ENCODE assay signal across 8 mouse cellular contexts in genomic region chrX:142967067-142967466, GRCm38 (mm10). TPM values are rescaled to one million over a fixed set of nuclear protein-coding genes. Genes with fewer than 3 reads are reported as not detected.
DNase-seq lines count a peak whose midpoint lies in the region; ATAC-seq and TF ChIP-seq lines count a peak whose summit lies in the region.

No protein-coding gene starts in this region.

- peak in 1 of 2 experiments; percentile 23 for DNase-seq in heart, adult 2 months
- no peak for DNase-seq in heart, postnatal 10 days
- DNase-seq in CH12.LX (ENCODE audit: extremely low read depth), result no peak
- no peak for DNase-seq in limb, embryonic 11.5 days (ENCODE audit: low spot score)
- DNase-seq in neural tube, embryonic 11.5 days (ENCODE audit: low spot score), result no peak
- no peak for DNase-seq in right cerebral cortex, adult 2 months (ENCODE audit: low spot score in 2 of 2)
- no peak for DNase-seq in layer of hippocampus, postnatal 36 days

- WGBS in heart, adult 2 months, result 45% methylated on average over 7 of the region's 7 CpGs
- 37% methylated on average over 7 of the region's 7 CpGs for WGBS in forebrain, embryonic 13.5 days
- 43% methylated on average over 7 of the region's 7 CpGs for WGBS in limb, embryonic 11.5 days
- 36% methylated on average over 7 of the region's 7 CpGs for WGBS in neural tube, embryonic 11.5 days

- H3K4me1 ChIP-seq in heart, adult 2 months (ENCODE audit: control insufficient read depth, insufficient read depth, low read length), result no peaks in the 10 kb centered on the region; the same call in 1 of the 2 replicates
- H3K4me1 ChIP-seq in CH12.LX (ENCODE audit: control insufficient read depth in 1 of 2, insufficient read depth in 2 of 2), result no peaks in the 10 kb centered on the region
- no peaks in the 10 kb centered on the region for H3K4me1 ChIP-seq in forebrain, embryonic 13.5 days
- H3K4me1 ChIP-seq in limb, embryonic 11.5 days (ENCODE audit: control insufficient read depth, insufficient read depth, low read length), result no peaks in the 10 kb centered on the region
- H3K4me1 ChIP-seq in neural tube, embryonic 11.5 days (ENCODE audit: control insufficient read depth, insufficient read depth, low read length), result no peaks in the 10 kb centered on the region

- H3K9ac ChIP-seq in heart, adult 2 months (ENCODE audit: low read depth, low read length), result no peak overlapping the region
- no peak overlapping the region for H3K9ac ChIP-seq in CH12.LX (ENCODE audit: insufficient read depth, low read depth)
- no peak overlapping the region for H3K9ac ChIP-seq in forebrain, embryonic 13.5 days
- H3K9ac ChIP-seq in limb, embryonic 11.5 days (ENCODE audit: low read length), result no peak overlapping the region; the same call in 1 of the 2 replicates
- no peak overlapping the region for H3K9ac ChIP-seq in neural tube, embryonic 11.5 days (ENCODE audit: low read length)

- H3K4me3 ChIP-seq in heart, adult 2 months, result peak overlapping the region; percentile 31
- peak overlapping the region; percentile 16 to 80 (median 72) for H3K4me3 ChIP-seq in CH12.LX (replicated peaks in 1 of 3; ENCODE audit: low read depth in 2 of 3, low read length in 2 of 3, poor library complexity in 1 of 3)
- H3K4me3 ChIP-seq in forebrain, embryonic 13.5 days, result peak overlapping the region; percentile 68
- H3K4me3 ChIP-seq in limb, embryonic 11.5 days (ENCODE audit: low read depth, low read length), result no peak overlapping the region
- H3K4me3 ChIP-seq in neural tube, embryonic 11.5 days (ENCODE audit: low read depth, low read length), result peak overlapping the region; percentile 63

- H3K36me3 ChIP-seq in heart, adult 2 months (ENCODE audit: control insufficient read depth, insufficient read depth, low read length), result no peaks in the 10 kb centered on the region
- peaks cover 0 to 2% of the 10 kb centered on the region in 2 experiments for H3K36me3 ChIP-seq in CH12.LX (replicated peaks in 1 of 2; ENCODE audit: control insufficient read depth in 1 of 2, insufficient read depth in 1 of 2, low read length in 1 of 2)
- H3K36me3 ChIP-seq in forebrain, embryonic 13.5 days (ENCODE audit: poor library complexity, severe bottlenecking), result no peaks in the 10 kb centered on the region
- no peaks in the 10 kb centered on the region for H3K36me3 ChIP-seq in limb, embryonic 11.5 days (ENCODE audit: control insufficient read depth, insufficient read depth, low read length)
- H3K36me3 ChIP-seq in neural tube, embryonic 11.5 days (ENCODE audit: control insufficient read depth, insufficient read depth, low read length), result no peaks in the 10 kb centered on the region

- no peak for TF ChIP-seq POLR2A in heart, adult 2 months (IDR thresholded peaks at IDR 0.05; ENCODE audit: insufficient read depth, low read depth, low read length)
- no peak for TF ChIP-seq POLR2A in CH12.LX (IDR thresholded peaks at IDR 0.05; ENCODE audit: low read depth, low read length)

- dilution Hi-C loops in CH12.LX (cut with MboI; ENCODE audit: extremely low pct_ligation_motif_present, extremely low pct_unique_long_range_greater_than_20kb, low sequenced_read_pairs), result no loop called here

- no peak for TF ChIP-seq EP300 in heart, adult 2 months (IDR thresholded peaks at IDR 0.05; ENCODE audit: insufficient read depth, low read depth, low read length)
- TF ChIP-seq EP300 in CH12.LX (IDR thresholded peaks at IDR 0.05; ENCODE audit: low read length), result no peak

- H3K4me2 ChIP-seq in CH12.LX (ENCODE audit: insufficient read depth, low read depth, poor library complexity, severe bottlenecking), result peak overlapping the region; percentile 84
- H3K4me2 ChIP-seq in forebrain, embryonic 13.5 days, result peak overlapping the region; percentile 52
- H3K4me2 ChIP-seq in limb, embryonic 11.5 days (ENCODE audit: low read depth, severe bottlenecking), result peak overlapping the region; percentile 33
- peak overlapping the region; percentile 25 for H3K4me2 ChIP-seq in neural tube, embryonic 11.5 days (ENCODE audit: low read depth)

- no peaks in the 10 kb centered on the region for H3K9me3 ChIP-seq in CH12.LX (replicated peaks; ENCODE audit: low read length)
- H3K9me3 ChIP-seq in forebrain, embryonic 13.5 days (replicated peaks), result no peaks in the 10 kb centered on the region
- H3K9me3 ChIP-seq in limb, embryonic 11.5 days (ENCODE audit: control insufficient read depth, low read length), result no peaks in the 10 kb centered on the region
- H3K9me3 ChIP-seq in neural tube, embryonic 11.5 days (ENCODE audit: control insufficient read depth, low read length), result no peaks in the 10 kb centered on the region

- H3K27me3 ChIP-seq in heart, adult 2 months (ENCODE audit: control insufficient read depth, insufficient read depth, low read length), result no peaks in the 10 kb centered on the region
- H3K27me3 ChIP-seq in CH12.LX (replicated peaks), result no peaks in the 10 kb centered on the region
- no peaks in the 10 kb centered on the region for H3K27me3 ChIP-seq in forebrain, embryonic 13.5 days
- peaks cover 9% of the 10 kb centered on the region; the same call in 1 of the 2 replicates for H3K27me3 ChIP-seq in limb, embryonic 11.5 days (ENCODE audit: control insufficient read depth, insufficient read depth, low read length)
- H3K27me3 ChIP-seq in neural tube, embryonic 11.5 days (ENCODE audit: control insufficient read depth, insufficient read depth, low read length), result 0 out of 2 replicates have a peak, but pooled peaks cover 2% of the 10 kb centered on the region

- peak overlapping the region; percentile 33; the same call in 1 of the 2 replicates for H3K27ac ChIP-seq in heart, adult 2 months
- H3K27ac ChIP-seq in CH12.LX (ENCODE audit: insufficient read depth, low read depth), result no peak overlapping the region
- H3K27ac ChIP-seq in forebrain, embryonic 13.5 days, result no peak overlapping the region
- no peak overlapping the region for H3K27ac ChIP-seq in limb, embryonic 11.5 days (replicated peaks; ENCODE audit: low read depth, low read length)
- H3K27ac ChIP-seq in neural tube, embryonic 11.5 days (ENCODE audit: low read depth, low read length), result no peak overlapping the region

- no peaks in the 10 kb centered on the region for H3K79me2 ChIP-seq in heart, adult 2 months (replicated peaks; ENCODE audit: control insufficient read depth, insufficient read depth, low read length)
- H3K79me2 ChIP-seq in CH12.LX (replicated peaks; ENCODE audit: control insufficient read depth, extremely low read depth, insufficient read depth, poor library complexity, severe bottlenecking), result peaks cover 1% of the 10 kb centered on the region; the same call in 1 of the 2 replicates

- intact Hi-C loops in heart, adult 2 months (cut with DNase I), result loop anchor here (5.0 kb wide), 2 partner anchors 90 to 135 kb away; no protein-coding TSS in a partner anchor
- intact Hi-C loops in heart, postnatal 10 days (cut with DNase I), result loop anchor here (5.0 kb wide), 3 partner anchors 45 to 145 kb away; no protein-coding TSS in a partner anchor

- in situ Hi-C loops in CH12.LX (cut with MboI; ENCODE audit: low pct_ligation_motif_present, low pct_unique_long_range_greater_than_20kb, low sequenced_read_pairs), result no loop called here

- ATAC-seq in forebrain, embryonic 13.5 days, result no peak; the same call in 1 of the 2 replicates
- no peak for ATAC-seq in limb, embryonic 11.5 days (ENCODE audit: insufficient number of reproducible peaks, low FRiP score, low TSS enrichment, low read depth)
- ATAC-seq in neural tube, embryonic 11.5 days (ENCODE audit: insufficient read depth, low FRiP score, low TSS enrichment), result no peak

- no peak for TF ChIP-seq RAD21 in CH12.LX (IDR thresholded peaks at IDR 0.05; ENCODE audit: low read depth, low read length)

- TF ChIP-seq CTCF in heart, adult 2 months (IDR thresholded peaks at IDR 0.05), result no peak
- TF ChIP-seq CTCF in CH12.LX (conservative IDR thresholded peaks at IDR 0.05 in 1 of 2, IDR thresholded peaks at IDR 0.05 in 1 of 2; ENCODE audit: low read depth in 2 of 2, low read length in 2 of 2), result no peak

TF ChIP-seq in CH12.LX, 34 proteins besides CTCF, POLR2A, EP300 and RAD21 (continues in another document):
- TF ChIP-seq POLR2AphosphoS2 (IDR thresholded peaks at IDR 0.05; ENCODE audit: low read depth, low read length), result no peak
- TF ChIP-seq UBTF (IDR thresholded peaks at IDR 0.05; ENCODE audit: low read depth, low read length), result no peak
- TF ChIP-seq ZKSCAN1 (IDR thresholded peaks at IDR 0.05; ENCODE audit: borderline replicate concordance, low read depth, low read length), result no peak
- no peak for TF ChIP-seq ELF1 (IDR thresholded peaks at IDR 0.05; ENCODE audit: low read depth, low read length)
- no peak for TF ChIP-seq USF1 (IDR thresholded peaks at IDR 0.05; ENCODE audit: low read depth, low read length)
- TF ChIP-seq SMC3 (IDR thresholded peaks at IDR 0.05; ENCODE audit: low read depth, low read length), result no peak
- TF ChIP-seq CHD1 (IDR thresholded peaks at IDR 0.05; ENCODE audit: low read depth, low read length), result no peak
- no peak for TF ChIP-seq SIN3A (IDR thresholded peaks at IDR 0.05; ENCODE audit: low read length)
- no peak for TF ChIP-seq ZNF384 (IDR thresholded peaks at IDR 0.05; ENCODE audit: low read depth, low read length)
- TF ChIP-seq ZMIZ1 (IDR thresholded peaks at IDR 0.05; ENCODE audit: low read depth, low read length), result no peak
- no peak for TF ChIP-seq MEF2A (IDR thresholded peaks at IDR 0.05; ENCODE audit: borderline replicate concordance, low read depth, low read length)
- TF ChIP-seq ETS1 (conservative IDR thresholded peaks at IDR 0.05; ENCODE audit: low read depth, low read length), result no peak
- TF ChIP-seq JUN (IDR thresholded peaks at IDR 0.05; ENCODE audit: insufficient read depth, low read depth, low read length), result no peak
- TF ChIP-seq GABPA (IDR thresholded peaks at IDR 0.05; ENCODE audit: insufficient replicate concordance, low read depth, low read length), result no peak
- TF ChIP-seq E2F4 (IDR thresholded peaks at IDR 0.05; ENCODE audit: insufficient replicate concordance, low read depth, low read length), result no peak
- TF ChIP-seq MXI1 (IDR thresholded peaks at IDR 0.05; ENCODE audit: low read depth, low read length), result no peak
- TF ChIP-seq BHLHE40 (IDR thresholded peaks at IDR 0.05; ENCODE audit: low read depth, low read length), result no peak
- TF ChIP-seq NELFE (IDR thresholded peaks at IDR 0.05; ENCODE audit: low read depth, low read length), result no peak
- TF ChIP-seq MYC (IDR thresholded peaks at IDR 0.05; ENCODE audit: low read depth, low read length), result no peak

RNA-seq across cellular contexts. Expression of gene Ammecr1, which starts 0.5 kb away (rescaled TPM):
- total RNA-seq in heart, adult 2 months (2021), result 10 to 100 TPM; 10.3 to 12.1 TPM
- polyA plus RNA-seq in heart, adult 2 months (2012; rRNA removed), result 1.7 and 3.2 TPM in 2 replicates
- total RNA-seq in heart, postnatal 10 days (2021), result 10 to 100 TPM; 34.1 to 47.5 TPM
- total RNA-seq in CH12.LX (2012; rRNA removed) (3.1 and 3.7 TPM in 2 replicates), CH12.LX (2014; rRNA removed) (5.2 and 5.4 TPM in 2 replicates)
- polyA plus RNA-seq in CH12.LX (2012; ENCODE audit: insufficient read length, low read depth), result 6.6 and 7.1 TPM in 2 replicates
- polyA plus RNA-seq in forebrain, embryonic 13.5 days (2015; fragmentation: Nextera tagmentation; extraction: Ambion mirVana), result 6.3 and 8.1 TPM in 2 replicates
- 15.5 and 17.4 TPM in 2 replicates for polyA plus RNA-seq in limb, embryonic 11.5 days (2014; fragmentation: Nextera tagmentation; extraction: Ambion mirVana)
- polyA plus RNA-seq in neural tube, embryonic 11.5 days (2014; fragmentation: Nextera tagmentation; extraction: Ambion mirVana), result 12.0 and 13.0 TPM in 2 replicates
- total RNA-seq in layer of hippocampus, postnatal 36 days (2021), result 1 to 10 TPM; 1.6 to 1.9 TPM

Comparison
In these comparisons a context has a peak if more than half of its experiments do, and no peak if none do; other contexts are left out.
1. H3K4me2 ChIP-seq: peak in every context shown above with its lines; median percentile 84 in CH12.LX; 52 in forebrain, embryonic 13.5 days; 33 in limb, embryonic 11.5 days; 25 in neural tube, embryonic 11.5 days.